Mouse (Mus musculus) thymus, postnatal 10 days (tissue): ENCODE measurements around the gene Tmtc4.
A peak's percentile ranks its signal among the peaks of the same experiment; 100 is the strongest.

Source experiments
- DNase-seq, 2 experiments: peaks; one replicate each; pipeline ENCODE4 v3.0.0; 2021; ENCODE audit warnings: low spot score in 2 of 2

Tmtc4 gene

DNA sequence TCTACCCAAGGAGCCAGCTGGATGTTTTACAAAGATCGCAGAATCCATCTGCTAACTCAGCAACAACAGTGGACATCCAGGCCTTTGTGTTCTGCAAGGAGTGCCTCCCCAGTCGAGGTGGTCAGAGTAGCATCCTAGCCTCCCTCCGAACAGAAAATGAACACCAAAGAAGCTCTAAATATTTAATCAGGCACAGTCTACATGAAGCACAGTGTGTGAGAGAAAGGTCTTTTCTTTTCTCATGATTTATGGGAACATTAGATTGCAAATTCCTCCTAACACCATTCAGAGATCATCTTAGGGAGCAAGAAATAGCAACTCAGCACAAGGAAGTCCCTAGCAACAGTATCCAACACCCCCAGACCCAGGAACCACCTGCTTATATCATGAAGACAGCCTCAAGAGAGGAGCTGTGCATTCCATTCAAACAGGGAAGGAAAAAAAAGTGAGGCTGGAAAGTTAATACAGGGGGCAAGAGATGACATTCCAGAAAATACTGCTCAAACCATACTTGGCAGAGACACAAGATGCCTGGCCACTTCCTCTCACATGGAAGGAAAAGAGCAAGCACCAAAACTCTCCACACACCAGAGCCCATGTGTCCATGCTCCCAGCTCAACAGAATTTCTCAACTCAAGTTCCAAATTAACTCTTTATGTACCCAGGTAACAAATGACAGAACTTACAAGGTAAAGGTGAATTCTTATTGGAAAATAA lies 8.8 kb downstream of the Tmtc4 start:
- no peak for DNase-seq

DNA sequence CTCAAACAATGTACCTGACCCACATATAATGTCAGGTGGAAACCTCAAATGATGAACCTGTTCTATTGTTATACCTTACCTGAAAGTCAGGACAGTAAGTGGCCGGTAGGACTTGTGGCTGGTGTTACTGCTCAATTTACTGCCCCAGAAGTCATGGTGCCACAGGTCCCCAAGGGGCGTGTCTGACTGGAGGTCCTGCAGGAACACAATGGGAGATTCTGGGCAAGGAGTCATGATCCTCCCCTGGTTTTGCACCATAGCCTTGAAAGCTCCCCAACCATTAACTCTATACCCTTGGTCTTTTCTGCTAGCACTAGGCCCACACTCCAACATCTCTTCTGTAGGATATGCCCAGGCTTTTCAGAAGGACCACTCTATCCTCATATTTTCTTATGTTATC lies 10.7 kb downstream of the Tmtc4 start:
- no peak for DNase-seq

DNA sequence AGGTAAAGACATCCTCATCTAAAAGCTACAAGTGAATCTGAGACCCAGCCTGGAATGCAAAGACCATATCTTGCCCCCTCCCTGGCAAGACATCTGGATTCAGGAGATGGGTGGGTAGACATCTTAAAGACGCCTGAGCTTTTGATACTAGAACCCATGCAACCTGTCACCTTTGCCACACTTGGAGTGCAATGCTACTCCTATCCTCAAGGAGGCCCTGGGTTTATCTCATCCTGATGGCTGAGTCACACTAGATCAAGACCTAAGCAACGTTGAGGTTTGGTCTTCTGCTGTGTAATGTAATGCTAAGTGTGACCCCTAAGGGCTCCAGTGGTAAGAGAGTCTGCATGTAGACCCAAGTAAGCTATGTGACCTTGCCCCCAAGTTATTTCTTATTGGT lies 15.8 kb downstream of the Tmtc4 start:
- no peak for DNase-seq

DNA sequence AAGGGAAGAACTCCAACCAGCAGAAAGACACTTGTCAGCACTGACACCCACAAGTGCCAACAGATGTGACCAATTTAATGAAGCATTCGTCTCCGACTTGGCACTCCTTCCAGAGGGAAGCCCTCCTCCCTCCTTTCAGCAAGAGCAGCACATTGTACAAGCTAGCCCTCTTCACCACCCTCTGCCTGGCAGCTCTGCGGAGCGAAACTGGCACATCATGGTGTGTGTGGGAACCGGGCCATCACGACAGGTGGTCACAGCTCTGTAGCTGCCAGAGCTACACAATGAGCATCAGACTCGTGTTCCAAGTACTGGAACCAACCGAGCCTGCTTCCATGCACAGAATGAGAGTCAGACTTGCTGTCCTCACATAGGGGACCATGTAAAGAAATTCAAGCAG lies 25.9 kb downstream of the Tmtc4 start:
- DNase-seq = no peak

DNA sequence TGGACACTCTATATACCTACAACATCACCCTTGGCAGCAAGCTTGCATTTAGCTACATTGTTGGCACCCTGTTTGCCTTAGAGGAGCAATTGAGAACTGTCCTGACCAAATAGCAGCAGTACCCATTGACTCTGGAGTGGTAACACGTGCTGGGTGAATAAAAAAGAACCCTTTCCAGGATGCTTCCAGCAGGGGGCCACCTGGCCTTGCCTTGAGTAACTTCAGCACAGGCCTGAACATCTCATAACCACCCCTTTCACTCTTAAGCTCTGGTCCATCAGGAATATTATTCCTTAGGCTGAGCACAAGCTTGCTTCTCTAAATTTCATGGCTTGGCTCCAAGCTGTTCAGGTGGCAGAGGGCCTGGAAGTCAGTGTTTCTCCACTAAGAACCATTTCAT lies 30.5 kb downstream of the Tmtc4 start:
- DNase-seq = peak in 1 of 2 experiments; percentile 33

DNA sequence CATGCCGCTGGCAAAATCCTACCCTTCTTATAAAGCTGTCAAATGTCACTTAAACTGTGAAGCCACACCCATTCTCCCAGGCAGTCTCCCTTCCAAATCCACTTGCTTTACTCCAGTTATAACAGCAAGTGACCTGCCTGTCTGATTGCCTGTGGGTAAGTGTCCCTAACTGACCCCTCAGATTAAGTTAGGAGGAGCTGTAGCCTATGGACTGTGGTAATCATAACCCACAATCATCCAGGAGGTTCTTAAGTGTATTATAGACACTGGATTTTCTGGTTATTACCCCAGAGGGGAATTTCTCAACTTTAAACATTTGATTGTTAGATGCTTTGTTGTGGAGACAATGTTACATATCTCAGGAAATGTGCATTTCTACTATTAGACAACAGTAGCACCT lies 31.3 kb downstream of the Tmtc4 start:
- no peak for DNase-seq

DNA sequence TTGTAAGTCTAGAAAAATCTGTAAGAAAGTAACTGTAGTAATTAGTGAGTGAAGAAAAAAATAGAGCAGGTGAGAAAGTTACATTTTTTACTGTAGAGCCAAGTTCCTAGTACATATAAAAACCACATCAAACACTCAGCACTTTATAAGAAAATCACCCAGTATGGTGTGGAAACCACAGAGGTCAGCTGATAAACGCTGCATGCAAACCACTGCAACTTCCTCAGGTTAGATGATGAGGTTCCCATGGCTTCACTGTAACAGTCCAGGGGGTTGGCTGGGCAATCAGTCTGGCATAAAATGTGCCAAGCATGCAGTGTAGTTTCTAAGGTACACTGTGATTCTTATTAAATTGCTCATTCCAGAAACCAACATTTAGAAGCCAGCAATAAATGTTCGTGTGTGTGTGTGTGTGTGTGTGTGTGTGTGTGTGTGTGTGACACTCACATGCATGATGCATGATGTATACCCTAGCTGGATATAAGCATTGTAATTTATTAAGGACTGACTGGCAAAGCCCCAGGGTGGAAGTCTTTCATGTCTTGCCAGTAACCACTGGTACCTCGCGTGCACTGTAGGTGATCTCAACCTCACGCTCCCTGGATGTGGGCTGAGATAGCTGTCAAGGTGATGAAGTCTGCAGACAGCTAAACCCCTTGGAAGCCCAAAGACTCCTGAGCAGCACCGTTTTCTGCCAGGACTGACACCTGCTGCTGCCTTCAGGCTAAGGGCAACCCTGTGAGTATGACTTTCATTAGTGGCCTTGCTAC lies 32.0 kb downstream of the Tmtc4 start:
- DNase-seq = no peak

DNA sequence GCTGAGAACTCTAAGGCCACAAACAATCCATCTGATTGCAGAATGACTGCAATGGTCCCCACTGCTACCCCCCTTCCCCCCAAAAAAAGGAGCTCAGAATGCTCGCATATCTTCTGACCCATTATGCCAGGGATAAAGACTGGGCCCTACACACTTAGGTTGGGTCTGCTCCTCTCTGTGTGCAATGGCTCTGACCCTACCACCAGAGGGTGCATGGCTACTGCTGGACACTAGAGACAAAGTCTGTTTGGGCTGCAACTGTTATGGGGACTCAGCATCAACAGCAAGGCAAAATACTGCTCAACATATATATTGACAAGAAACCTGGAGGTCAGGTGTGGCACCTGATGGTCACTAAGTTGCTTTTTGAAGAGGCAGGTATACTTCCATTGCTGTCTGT lies 32.9 kb downstream of the Tmtc4 start:
- DNase-seq = no peak

DNA sequence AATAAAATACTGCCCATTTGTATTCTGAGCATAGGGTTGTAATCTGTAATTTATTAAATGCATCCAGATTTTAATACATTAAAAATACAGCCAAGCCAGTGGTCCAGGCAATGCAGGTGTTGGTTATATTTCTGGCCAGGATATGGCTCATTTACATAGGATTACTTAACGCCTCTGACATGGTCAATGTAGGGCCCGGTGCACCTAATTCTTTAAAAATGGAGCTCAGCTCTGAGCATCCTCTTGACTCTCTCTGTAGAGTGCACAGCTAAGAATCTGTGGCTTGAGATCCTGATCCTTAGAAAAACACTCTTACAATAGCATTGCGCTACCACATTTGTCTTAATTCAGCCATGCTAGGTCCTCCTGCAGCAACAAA lies 40.4 kb downstream of the Tmtc4 start:
- no peak for DNase-seq

DNA sequence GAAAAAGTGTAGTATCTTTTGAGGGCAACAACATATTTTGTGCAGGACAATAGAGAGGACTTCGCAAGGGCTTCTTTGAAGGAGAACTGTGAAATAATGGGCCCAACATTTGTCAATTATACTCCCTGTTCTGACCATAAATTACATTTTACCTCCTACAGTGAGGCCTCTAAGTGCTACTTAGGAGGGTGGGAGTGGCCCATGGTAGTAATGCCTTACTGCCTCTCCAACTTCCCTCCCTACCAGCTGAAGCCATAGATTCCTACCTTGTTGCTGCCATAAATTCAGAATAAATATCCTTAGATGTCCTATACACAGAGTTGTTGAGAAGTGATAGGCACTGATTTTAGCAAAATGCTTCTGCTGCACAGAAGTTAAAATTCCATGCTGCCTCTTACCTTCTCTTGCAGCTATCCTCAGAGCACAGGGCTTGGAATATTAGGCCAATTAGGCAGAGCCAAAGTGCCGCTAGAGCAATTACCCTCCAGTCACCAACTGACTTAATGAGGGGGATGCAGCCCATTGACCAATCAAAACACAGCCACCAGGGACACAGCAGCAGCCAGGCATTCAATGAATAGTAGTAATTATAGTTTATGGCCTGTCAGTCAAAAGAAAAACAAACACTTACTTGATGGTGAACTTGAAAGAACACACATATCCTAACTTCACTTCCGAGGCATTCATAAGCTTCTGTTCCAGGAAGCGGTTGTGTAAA lies 40.9 kb downstream of the Tmtc4 start:
- DNase-seq = no peak

DNA sequence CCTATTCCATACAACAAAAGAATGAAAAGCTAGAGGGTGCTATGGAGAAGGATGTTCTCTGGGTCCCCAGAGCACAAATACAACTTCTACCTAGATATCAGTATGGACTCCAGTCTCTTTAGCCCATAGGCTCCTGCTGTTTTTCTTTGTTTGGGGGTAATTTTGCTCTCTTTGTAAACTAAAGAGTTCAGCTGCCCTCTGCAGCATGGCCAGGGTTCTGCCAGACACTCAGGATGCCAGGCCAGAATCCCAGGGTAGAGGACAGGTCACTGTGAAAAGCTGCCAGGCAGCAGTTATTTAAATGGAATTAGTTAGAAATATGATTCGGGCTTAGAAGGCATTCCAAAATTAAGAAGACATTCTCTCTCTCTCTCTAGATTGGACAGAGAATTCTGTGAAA lies 47.4 kb downstream of the Tmtc4 start:
- DNase-seq = no peak

DNA sequence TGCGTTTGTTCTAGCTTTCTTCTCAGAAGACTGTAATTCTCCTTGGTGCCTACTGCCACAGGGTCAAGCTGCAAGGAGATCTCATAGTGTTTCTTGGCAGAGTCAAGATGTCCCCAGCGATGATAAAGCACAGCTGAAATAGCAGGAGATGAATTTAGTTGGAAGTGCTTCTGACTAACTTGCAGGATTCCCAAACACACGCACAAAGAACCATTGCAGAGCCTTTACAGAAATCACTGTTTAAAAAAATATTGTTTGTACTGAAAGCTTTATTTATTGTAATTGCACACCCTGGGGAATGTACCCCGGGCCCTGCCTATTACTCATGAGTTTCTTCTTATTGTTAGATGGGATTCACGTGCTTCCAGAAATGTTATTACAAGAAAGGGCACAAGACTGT lies 63.8 kb downstream of the Tmtc4 start:
- DNase-seq = no peak

DNA sequence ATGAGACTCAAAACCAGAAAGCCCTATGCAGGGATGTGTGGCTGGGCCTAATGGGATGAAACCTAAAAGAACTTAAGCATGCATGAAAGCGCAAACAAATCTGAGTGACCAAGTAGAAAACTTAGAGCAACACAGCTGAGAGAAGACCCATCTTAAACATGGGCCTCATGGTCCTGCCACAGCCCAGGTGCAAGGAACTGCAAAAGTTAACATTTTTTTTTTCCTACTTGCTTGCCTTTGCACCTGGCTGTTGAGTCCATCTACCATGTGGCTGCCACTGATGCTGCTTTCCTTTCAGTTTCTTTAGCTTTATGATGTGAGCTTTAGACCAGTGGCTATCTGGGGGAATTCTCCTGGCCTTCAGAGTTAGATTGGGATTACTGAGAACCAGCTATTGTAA lies 66.2 kb downstream of the Tmtc4 start:
- no peak for DNase-seq

DNA sequence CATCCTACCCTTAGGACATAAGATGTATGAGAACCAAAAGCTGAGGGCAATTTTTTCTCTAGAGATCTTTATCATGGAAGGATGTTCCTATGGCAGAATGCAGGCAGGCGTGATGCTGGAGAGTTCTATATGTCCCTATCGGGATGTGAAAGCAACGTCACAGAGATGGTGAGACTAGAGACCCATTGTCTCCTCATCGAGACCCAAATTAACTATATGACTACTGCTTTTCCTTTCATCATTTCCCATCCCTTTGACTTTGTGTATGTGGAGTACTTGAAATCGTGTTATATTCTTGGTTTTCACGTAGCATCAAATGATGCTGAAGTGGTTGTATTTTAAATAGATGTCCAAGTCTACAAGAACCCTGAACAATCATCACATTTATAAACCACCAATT lies 70.2 kb downstream of the Tmtc4 start, which contains the start of gene Ggact:
TSS of gene Ggact (minus strand) at position 101 of the 400 bp plus-strand sequence.
- no peak for DNase-seq

DNA sequence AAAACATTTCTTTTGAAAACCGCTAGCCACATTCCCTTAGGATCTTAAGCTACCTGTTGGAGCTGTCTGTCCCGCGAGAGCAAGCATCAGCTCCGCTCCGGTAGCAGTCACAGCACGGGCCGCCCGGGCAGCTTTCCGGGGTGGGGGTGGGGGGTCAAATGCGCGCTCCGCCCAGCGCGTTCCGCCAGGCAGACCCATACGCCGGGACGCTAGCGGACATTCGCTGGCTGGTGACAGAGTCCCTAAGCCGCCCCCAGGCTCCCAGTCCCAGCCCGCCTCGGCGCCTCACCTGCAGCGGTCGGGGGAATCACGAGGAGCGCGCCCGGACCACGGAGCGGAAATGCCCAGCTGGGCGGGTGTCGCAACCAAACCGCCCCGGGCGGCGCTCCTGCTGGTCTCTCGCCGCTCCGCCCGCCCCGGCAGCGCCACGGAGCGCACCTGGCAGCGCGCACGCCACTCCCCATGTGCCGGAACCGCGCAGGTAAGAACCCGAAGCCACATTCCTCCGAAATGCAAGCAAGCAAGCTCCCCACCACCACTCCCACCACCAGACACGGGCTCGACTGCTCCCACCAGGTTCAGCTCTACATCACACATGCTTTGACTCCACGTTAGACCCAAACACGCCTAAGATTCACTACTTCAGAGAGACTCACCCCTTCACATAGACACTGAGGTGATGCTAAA lies 70.9 kb downstream of the Tmtc4 start:
- peak; percentile 36 to 63 for DNase-seq

DNA sequence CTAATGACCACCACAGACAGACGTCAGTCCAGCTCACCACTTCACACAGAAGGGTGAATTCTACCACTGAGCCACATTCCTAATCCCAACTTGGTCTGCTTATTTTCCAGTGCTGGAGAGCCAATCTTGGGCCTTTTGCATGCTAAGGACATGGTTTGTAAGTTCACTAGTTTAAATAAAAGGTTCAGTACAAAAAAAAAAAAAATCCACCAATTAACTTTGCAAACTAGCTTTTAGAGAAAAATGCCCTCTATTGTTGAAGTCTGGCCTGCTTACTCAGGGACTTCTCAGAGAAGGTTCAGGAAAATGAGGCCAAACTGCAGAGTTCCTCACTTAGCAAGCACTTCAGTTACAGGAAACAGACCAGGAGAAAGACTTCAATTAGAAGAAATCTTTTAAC lies 71.7 kb downstream of the Tmtc4 start:
- no peak for DNase-seq

DNA sequence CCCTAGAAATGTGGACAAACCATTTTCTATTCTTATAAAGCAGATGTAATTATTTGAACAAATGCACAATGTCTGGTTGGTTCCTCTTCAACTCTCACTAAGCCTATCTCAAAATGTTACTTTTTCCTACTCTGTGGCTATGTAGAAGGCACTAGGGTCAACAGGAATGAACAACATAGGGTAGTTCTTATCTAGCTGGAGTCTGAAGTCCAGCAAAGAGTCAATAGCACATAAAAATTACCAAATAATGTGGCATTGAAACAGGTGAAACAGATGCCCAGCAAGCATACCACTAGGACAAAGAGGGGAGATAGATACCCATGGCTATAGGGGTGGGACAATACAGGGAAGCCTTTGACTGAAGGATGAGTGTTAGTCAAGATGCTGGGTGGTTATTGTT lies 72.6 kb downstream of the Tmtc4 start:
- DNase-seq = no peak

DNA sequence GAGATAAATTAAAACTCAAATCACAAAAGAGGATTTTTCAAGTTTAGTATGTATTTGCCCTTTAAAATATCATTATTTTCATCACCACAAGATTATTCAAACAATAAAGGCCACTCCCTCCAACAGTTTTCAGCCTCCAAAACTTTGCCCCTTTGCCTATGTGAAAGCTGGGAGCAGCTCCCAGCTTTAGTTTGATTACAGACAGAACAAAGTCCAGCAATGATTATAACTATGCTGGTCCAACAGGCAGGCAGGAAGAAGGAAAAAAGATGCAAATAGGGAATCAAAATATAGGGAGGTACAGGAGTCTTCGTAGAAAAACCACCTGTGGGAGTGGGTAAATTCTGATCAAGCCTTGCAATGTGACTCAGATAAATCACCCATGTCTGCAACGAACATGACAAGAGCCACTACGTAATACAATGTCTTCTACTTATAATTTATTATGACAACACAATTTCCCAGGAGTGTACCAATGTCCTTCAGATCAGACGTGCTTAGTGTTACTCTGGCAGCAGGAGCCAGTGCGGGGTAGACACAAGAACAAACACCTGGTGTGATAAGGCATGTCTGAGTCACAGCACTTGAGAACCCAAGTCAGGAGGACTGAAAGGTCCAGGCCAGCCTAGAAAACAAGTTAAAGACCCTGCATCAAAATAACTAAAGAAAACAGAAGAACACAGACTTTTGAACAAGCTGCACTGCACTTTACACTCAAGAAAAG lies 74.3 kb downstream of the Tmtc4 start:
- DNase-seq = no peak

DNA sequence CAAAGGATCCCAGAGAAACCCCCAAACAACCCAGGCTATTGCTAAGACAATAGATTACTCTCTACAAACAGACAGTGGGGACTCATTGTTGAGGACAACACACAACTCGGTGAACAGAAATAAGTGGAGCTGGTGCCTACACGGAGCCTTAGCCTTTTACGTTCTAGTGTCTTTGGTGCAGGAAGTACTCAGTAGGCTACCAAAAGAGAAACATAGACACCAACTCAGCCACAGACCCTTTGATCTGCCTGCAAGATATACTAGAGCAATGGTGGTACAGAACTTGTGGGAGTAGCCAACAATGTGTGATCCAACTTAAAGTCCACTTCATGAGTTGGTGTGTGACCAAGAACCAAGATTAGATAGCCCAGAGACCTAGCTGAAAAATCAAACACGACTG lies 75.8 kb downstream of the Tmtc4 start:
- DNase-seq = no peak

DNA sequence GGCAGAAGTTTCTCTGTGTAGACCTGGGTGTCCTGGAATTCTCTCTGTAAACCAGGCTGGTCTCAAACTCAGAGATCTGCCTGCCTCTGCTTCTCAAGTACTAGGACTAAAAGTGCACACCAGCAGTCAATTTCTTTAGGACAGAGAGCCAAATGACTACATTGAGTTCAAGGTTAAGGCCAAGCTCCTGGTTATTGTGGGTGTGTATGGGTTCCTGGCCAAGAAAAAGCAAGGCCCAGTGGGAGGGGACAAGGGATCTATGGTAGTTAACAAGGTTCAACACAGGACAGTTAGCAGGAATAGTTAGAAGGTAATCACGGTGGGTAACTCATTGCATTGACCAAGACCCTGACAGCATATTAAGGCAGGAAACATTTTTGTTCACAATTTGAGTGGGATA lies 78.8 kb downstream of the Tmtc4 start:
- DNase-seq = no peak

DNA sequence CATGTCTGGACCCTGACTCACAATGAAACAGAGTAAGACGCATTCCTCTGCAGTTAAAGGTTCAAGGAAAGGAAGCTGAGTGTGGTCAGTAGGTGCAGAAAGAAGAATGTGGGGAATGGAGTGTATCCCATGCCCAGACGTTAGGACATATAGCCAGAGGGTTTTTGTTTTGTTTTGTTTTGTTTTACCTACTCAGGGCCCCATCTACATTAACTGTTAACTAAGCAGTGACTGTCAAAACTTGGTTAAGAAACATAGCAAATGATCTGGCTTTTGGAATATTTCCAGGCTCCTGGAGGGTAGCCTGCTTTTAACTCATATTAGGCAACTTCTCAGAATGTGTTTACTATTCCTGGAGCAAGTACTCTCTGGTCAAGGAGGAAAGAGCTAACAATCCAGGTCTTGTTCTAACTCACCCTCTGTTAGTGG lies 79.9 kb downstream of the Tmtc4 start:
- no peak for DNase-seq

DNA sequence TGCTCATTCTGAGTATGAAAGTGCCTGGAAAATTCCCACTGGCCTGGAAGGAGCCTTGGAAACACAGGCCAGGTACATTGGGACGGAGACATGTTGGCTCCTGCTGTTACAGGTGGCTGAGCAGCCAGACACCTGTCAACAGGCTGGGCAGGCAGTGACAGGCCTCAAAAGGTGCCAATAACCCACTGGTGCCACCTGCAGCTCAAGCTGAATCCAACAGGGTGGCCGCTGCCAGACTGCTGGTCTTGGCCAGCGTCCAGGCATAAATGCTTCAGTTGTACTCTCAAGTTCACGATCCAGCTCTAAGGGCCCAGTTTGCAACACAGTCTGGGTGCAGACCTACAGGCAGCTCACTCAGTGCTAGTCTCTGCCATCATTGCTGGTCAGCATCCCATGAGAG lies 81.0 kb downstream of the Tmtc4 start:
- DNase-seq = no peak
